Mouse (Mus musculus): ENCODE data around the gene Acoxl. TPM values are rescaled to one million over a fixed set of nuclear protein-coding genes. Genes with fewer than 3 reads are reported as not detected.

Acoxl gene
- polyA plus RNA-seq, 1 experiment from 2014 or later, result 0.09 TPM

DNA sequence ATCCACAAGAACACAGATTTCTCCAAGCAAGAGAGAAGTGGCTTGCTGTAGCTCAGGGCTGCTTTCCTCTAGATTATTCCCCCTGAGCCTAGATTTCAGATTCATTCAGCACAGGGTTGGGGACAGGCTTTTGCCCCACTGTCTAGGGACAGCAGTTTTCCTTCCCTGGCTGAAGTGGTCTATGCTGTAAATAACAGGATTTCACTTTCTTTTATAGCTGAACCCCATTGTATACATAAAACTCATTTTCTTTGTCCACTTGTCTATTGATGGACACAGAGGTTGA lies 182.2 kb downstream of the Acoxl start:
- DNase-seq (ENCODE audit: low spot score) (no peak), ATAC-seq (ENCODE audit: insufficient read depth, low FRiP score, low TSS enrichment) (no peak)
- Histone ChIP-seq H3K4me3 (ENCODE audit: low read depth, low read length) (no peak overlapping the region), H3K27ac (ENCODE audit: low read depth, low read length) (no peak overlapping the region), H3K36me3 (ENCODE audit: control insufficient read depth, insufficient read depth, low read length) (no peaks in the 10 kb centered on the region), H3K9ac (ENCODE audit: low read length) (no peak overlapping the region), H3K27me3 (ENCODE audit: control insufficient read depth, insufficient read depth, low read length) (no peaks in the 10 kb centered on the region), H3K4me2 (ENCODE audit: low read depth) (no peak overlapping the region), H3K4me1 (ENCODE audit: control insufficient read depth, insufficient read depth, low read length) (no peaks in the 10 kb centered on the region), H3K9me3 (ENCODE audit: control insufficient read depth, low read length) (no peaks in the 10 kb centered on the region)

- no peak for ATAC-seq (ENCODE audit: insufficient read depth, low FRiP score, low TSS enrichment)
- Histone ChIP-seq H3K9ac (ENCODE audit: low read length) (no peak overlapping the region), H3K9me3 (ENCODE audit: control insufficient read depth, low read length) (no peaks in the 10 kb centered on the region), H3K27me3 (ENCODE audit: control insufficient read depth, insufficient read depth, low read length) (no peaks in the 10 kb centered on the region), H3K36me3 (ENCODE audit: control insufficient read depth, insufficient read depth, low read length) (no peaks in the 10 kb centered on the region), H3K27ac (ENCODE audit: low read depth, low read length) (no peak overlapping the region), H3K4me1 (ENCODE audit: control insufficient read depth, insufficient read depth, low read length) (no peaks in the 10 kb centered on the region), H3K4me3 (ENCODE audit: low read depth, low read length) (no peak overlapping the region), H3K4me2 (ENCODE audit: low read depth) (no peak overlapping the region)
- 90% methylated on average over 2 of the region's 2 CpGs for WGBS
- no peak for DNase-seq (ENCODE audit: low spot score)
These were observed 185.2 kb downstream of the Acoxl start for GRCm38 (mm10) chr2:128023855-128024254.

- Histone ChIP-seq H3K4me2 (ENCODE audit: low read depth) (no peak overlapping the region), H3K9ac (ENCODE audit: low read length) (no peak overlapping the region), H3K36me3 (ENCODE audit: control insufficient read depth, insufficient read depth, low read length) (no peaks in the 10 kb centered on the region), H3K4me3 (ENCODE audit: low read depth, low read length) (no peak overlapping the region), H3K27ac (ENCODE audit: low read depth, low read length) (no peak overlapping the region), H3K9me3 (ENCODE audit: control insufficient read depth, low read length) (no peaks in the 10 kb centered on the region), H3K27me3 (ENCODE audit: control insufficient read depth, insufficient read depth, low read length) (no peaks in the 10 kb centered on the region), H3K4me1 (ENCODE audit: control insufficient read depth, insufficient read depth, low read length) (peaks cover 7% of the 10 kb centered on the region)
- 85% methylated on average over 12 of the region's 12 CpGs for WGBS
- ATAC-seq (ENCODE audit: insufficient read depth, low FRiP score, low TSS enrichment) (no peak), DNase-seq (ENCODE audit: low spot score) (no peak)
These were observed 189.0 kb downstream of the Acoxl start for GRCm38 (mm10) chr2:128027696-128028095.

DNA sequence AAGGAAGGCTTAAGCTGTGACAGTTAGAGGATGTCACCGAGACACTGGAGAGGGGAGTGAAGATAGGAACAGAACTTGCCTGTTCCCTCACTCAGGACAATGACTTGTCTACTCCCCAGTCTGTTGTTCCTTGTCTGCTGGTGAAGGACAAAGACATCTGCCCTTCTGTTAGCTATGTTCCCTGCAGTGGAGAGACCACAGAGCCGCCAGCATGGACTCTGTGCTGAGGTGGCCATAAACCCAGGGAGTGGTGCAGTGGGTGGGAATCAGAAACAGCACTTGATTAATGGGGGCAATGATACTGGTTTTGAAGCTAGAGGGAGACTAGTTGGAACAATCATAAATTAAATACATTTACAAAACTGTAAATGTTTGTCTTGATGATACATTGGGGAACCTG lies 191.3 kb downstream of the Acoxl start:
- no peak for ATAC-seq (ENCODE audit: insufficient read depth, low FRiP score, low TSS enrichment)
- Histone ChIP-seq H3K4me3 (ENCODE audit: low read depth, low read length) (no peak overlapping the region), H3K27me3 (ENCODE audit: control insufficient read depth, insufficient read depth, low read length) (no peaks in the 10 kb centered on the region), H3K36me3 (ENCODE audit: control insufficient read depth, insufficient read depth, low read length) (no peaks in the 10 kb centered on the region), H3K9ac (ENCODE audit: low read length) (no peak overlapping the region), H3K9me3 (ENCODE audit: control insufficient read depth, low read length) (no peaks in the 10 kb centered on the region), H3K4me2 (ENCODE audit: low read depth) (no peak overlapping the region), H3K4me1 (ENCODE audit: control insufficient read depth, insufficient read depth, low read length) (peaks cover 7% of the 10 kb centered on the region), H3K27ac (ENCODE audit: low read depth, low read length) (no peak overlapping the region)
- WGBS, result 73% methylated on average over 2 of the region's 2 CpGs
- no peak for DNase-seq (ENCODE audit: low spot score)

- 1% methylated on average over 4 of the region's 4 CpGs for WGBS
- peaks cover 7% of the 10 kb centered on the region for H3K4me1 ChIP-seq (ENCODE audit: control insufficient read depth, insufficient read depth, low read length)
- no peak overlapping the region for H3K4me3 ChIP-seq (ENCODE audit: low read depth, low read length)
- ATAC-seq (ENCODE audit: insufficient read depth, low FRiP score, low TSS enrichment), result no peak
- H3K27me3 ChIP-seq (ENCODE audit: control insufficient read depth, insufficient read depth, low read length), result no peaks in the 10 kb centered on the region
- no peaks in the 10 kb centered on the region for H3K9me3 ChIP-seq (ENCODE audit: control insufficient read depth, low read length)
- no peak for DNase-seq (ENCODE audit: low spot score)
- no peak overlapping the region for H3K9ac ChIP-seq (ENCODE audit: low read length)
- no peak overlapping the region for H3K4me2 ChIP-seq (ENCODE audit: low read depth)
- H3K36me3 ChIP-seq (ENCODE audit: control insufficient read depth, insufficient read depth, low read length), result no peaks in the 10 kb centered on the region
- H3K27ac ChIP-seq (ENCODE audit: low read depth, low read length), result no peak overlapping the region
These were observed 193.4 kb downstream of the Acoxl start for GRCm38 (mm10) chr2:128032111-128032510.

GRCm38 (mm10) chr2:128033503-128033902 lies 194.8 kb downstream of the Acoxl start:
- no peak overlapping the region for H3K27ac ChIP-seq (ENCODE audit: low read depth, low read length)
- DNase-seq (ENCODE audit: low spot score) (no peak), ATAC-seq (ENCODE audit: insufficient read depth, low FRiP score, low TSS enrichment) (no peak)
- 72% methylated on average over 3 of the region's 3 CpGs for WGBS
- H3K4me3 ChIP-seq (ENCODE audit: low read depth, low read length), result no peak overlapping the region
- H3K36me3 ChIP-seq (ENCODE audit: control insufficient read depth, insufficient read depth, low read length), result no peaks in the 10 kb centered on the region
- H3K9ac ChIP-seq (ENCODE audit: low read length), result no peak overlapping the region
- no peak overlapping the region for H3K4me2 ChIP-seq (ENCODE audit: low read depth)
- H3K9me3 ChIP-seq (ENCODE audit: control insufficient read depth, low read length), result no peaks in the 10 kb centered on the region
- no peaks in the 10 kb centered on the region for H3K27me3 ChIP-seq (ENCODE audit: control insufficient read depth, insufficient read depth, low read length)
- H3K4me1 ChIP-seq (ENCODE audit: control insufficient read depth, insufficient read depth, low read length), result peaks cover 7% of the 10 kb centered on the region

GRCm38 (mm10) chr2:128034066-128034665 lies 195.5 kb downstream of the Acoxl start:
- no peak overlapping the region for H3K9ac ChIP-seq (ENCODE audit: low read length)
- no peaks in the 10 kb centered on the region for H3K36me3 ChIP-seq (ENCODE audit: control insufficient read depth, insufficient read depth, low read length)
- no peak for ATAC-seq (ENCODE audit: insufficient read depth, low FRiP score, low TSS enrichment)
- H3K9me3 ChIP-seq (ENCODE audit: control insufficient read depth, low read length), result no peaks in the 10 kb centered on the region
- no peak overlapping the region for H3K27ac ChIP-seq (ENCODE audit: low read depth, low read length)
- H3K4me3 ChIP-seq (ENCODE audit: low read depth, low read length), result no peak overlapping the region
- H3K4me1 ChIP-seq (ENCODE audit: control insufficient read depth, insufficient read depth, low read length), result peaks cover 7% of the 10 kb centered on the region
- no peaks in the 10 kb centered on the region for H3K27me3 ChIP-seq (ENCODE audit: control insufficient read depth, insufficient read depth, low read length)
- no peak for DNase-seq (ENCODE audit: low spot score)
- no peak overlapping the region for H3K4me2 ChIP-seq (ENCODE audit: low read depth)
- WGBS, result 91% methylated on average over 9 of the region's 9 CpGs

DNA sequence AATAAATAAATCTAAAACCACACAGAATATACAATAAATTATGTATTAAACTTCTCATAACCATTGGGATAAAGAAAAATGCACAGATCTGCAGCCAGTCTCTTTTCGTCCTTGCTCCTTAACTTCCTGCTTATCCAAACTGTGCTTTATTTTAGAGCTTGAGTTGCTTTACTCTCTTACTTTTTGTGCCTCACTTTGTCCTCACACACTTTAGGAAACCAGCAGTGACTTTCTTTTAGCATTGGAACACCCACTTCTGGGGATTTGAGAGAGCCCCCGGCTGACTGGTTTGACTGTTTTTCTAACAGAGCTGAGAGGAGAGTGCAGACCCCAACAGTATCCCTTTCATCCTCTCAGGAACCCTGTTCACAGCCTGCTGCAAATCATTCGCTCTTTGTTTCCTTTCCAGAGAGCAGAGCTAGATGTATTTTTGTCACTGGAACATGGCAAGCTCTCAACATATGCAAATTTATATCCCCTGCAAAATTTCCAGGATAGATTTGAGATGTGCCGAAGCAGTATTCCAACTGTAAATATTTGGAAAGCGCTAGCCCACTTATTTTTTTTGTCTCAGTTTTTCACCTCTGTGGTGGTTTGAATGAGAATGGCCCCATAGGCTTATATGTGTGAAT lies 199.7 kb downstream of the Acoxl start:
- no peak for ATAC-seq (ENCODE audit: insufficient read depth, low FRiP score, low TSS enrichment)

DNA sequence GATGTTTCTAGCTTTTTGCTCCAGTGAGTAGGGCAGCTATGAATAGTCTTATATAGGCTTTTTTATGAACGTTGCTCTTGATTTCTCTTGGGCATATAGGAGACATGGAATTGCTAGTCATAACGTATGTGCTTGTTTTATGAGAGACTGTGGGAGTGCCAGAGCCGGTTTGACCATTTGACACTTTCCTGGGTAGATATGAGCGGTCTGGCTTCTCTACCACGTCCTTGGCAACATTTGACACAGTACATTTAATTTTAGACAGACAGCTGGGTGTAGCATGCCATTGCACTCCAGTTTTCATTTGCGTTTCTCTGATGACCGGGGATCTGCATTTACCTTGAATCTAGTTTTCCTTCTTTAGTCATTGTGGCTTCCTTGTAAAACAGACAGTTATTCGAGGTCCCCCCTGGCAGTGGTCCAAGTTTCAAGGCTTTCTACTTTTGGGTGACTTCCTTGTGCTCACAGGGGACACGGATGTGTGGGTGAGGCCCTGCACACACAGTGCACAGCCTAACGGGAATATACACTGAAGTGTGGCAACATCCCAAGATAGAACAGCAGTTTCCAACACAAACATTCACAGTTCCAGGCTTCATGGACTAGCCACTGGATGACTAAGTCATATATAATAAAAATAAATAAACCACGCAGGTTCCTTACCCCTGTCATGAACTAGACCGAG lies 202.5 kb downstream of the Acoxl start:
- H3K4me3 ChIP-seq (ENCODE audit: low read depth, low read length), result no peak overlapping the region
- H3K27ac ChIP-seq (ENCODE audit: low read depth, low read length), result no peak overlapping the region
- no peak overlapping the region for H3K4me2 ChIP-seq (ENCODE audit: low read depth)
- H3K27me3 ChIP-seq (ENCODE audit: control insufficient read depth, insufficient read depth, low read length), result no peaks in the 10 kb centered on the region
- no peak overlapping the region for H3K9ac ChIP-seq (ENCODE audit: low read length)
- no peaks in the 10 kb centered on the region for H3K36me3 ChIP-seq (ENCODE audit: control insufficient read depth, insufficient read depth, low read length)
- no peaks in the 10 kb centered on the region for H3K9me3 ChIP-seq (ENCODE audit: control insufficient read depth, low read length)
- no peak for DNase-seq (ENCODE audit: low spot score)
- no peaks in the 10 kb centered on the region for H3K4me1 ChIP-seq (ENCODE audit: control insufficient read depth, insufficient read depth, low read length)
- WGBS, result 82% methylated on average over 12 of the region's 12 CpGs
- no peak for ATAC-seq (ENCODE audit: insufficient read depth, low FRiP score, low TSS enrichment)

More for the DNA sequence above, 199.7 kb downstream of the Acoxl start:
- no peak for DNase-seq (ENCODE audit: low spot score)
- no peaks in the 10 kb centered on the region for H3K36me3 ChIP-seq (ENCODE audit: control insufficient read depth, insufficient read depth, low read length)
- H3K27ac ChIP-seq (ENCODE audit: low read depth, low read length), result no peak overlapping the region
- no peak overlapping the region for H3K4me2 ChIP-seq (ENCODE audit: low read depth)
- H3K4me3 ChIP-seq (ENCODE audit: low read depth, low read length), result no peak overlapping the region
- no peak overlapping the region for H3K9ac ChIP-seq (ENCODE audit: low read length)
- H3K9me3 ChIP-seq (ENCODE audit: control insufficient read depth, low read length), result no peaks in the 10 kb centered on the region
- H3K4me1 ChIP-seq (ENCODE audit: control insufficient read depth, insufficient read depth, low read length), result no peaks in the 10 kb centered on the region
- 82% methylated on average over 5 of the region's 5 CpGs for WGBS
- no peaks in the 10 kb centered on the region for H3K27me3 ChIP-seq (ENCODE audit: control insufficient read depth, insufficient read depth, low read length)
